Mouse (Mus musculus) spleen, postnatal 14 days (tissue): ENCODE results near the gene Phf6.
"Not testable (repeated sequence)": the region's sequence is repeated elsewhere in the genome, so short reads cannot be mapped to it uniquely, and the experiment has no call there.

ENCODE experiments used
- DNase-seq, 2 experiments: peaks; one replicate each; pipeline ENCODE4 v3.0.0; 2021 to 2022; ENCODE audit warnings: low spot score in 2 of 2

Phf6 gene

GRCm38 (mm10) chrX:52978576-52978975, 66.5 kb downstream of the Phf6 start:
- DNase-seq: no peak

GRCm38 (mm10) chrX:52981378-52981777, 69.3 kb downstream of the Phf6 start:
- no peak for DNase-seq

- peak; percentile 80 to 81 for DNase-seq
These were observed 76.1 kb downstream of the Phf6 start, which contains the start of gene Hprt for GRCm38 (mm10) chrX:52987905-52988783. TSS of gene Hprt (plus strand) at chrX:52988137.

GRCm38 (mm10) chrX:52994726-52995125, 82.7 kb downstream of the Phf6 start:
- DNase-seq: not testable (repeated sequence)

GRCm38 (mm10) chrX:53004887-53005286, 92.8 kb downstream of the Phf6 start:
- not testable (repeated sequence) for DNase-seq

- no peak for DNase-seq
These were observed 94.0 kb downstream of the Phf6 start for GRCm38 (mm10) chrX:53006062-53006461.
